Mouse (Mus musculus) heart, adult 2 months (tissue): Measurements from ENCODE around the gene Tlr9. TPM values are rescaled to one million over a fixed set of nuclear protein-coding genes. Genes with fewer than 3 reads are reported as not detected.

Experiments
- DNase-seq, 2 experiments: peaks; one replicate each; pipeline ENCODE4 v3.0.0; 2021
- H3K27ac ChIP-seq: fragments of 200-600 bp; 2 replicates; pipeline ENCODE4 v1.8.1; 2022
- H3K27me3 ChIP-seq: fragments of 200-500 bp; 2 replicates; pipeline ENCODE4 v1.6.1; 2012; ENCODE audit warnings: mild to moderate bottlenecking, low read length, inconsistent platforms, mixed read lengths; ENCODE audit not compliant: control insufficient read depth, insufficient read depth
- H3K36me3 ChIP-seq: fragments of 200-500 bp; 2 replicates; pipeline ENCODE4 v1.6.1; 2012; ENCODE audit warnings: low read length, inconsistent platforms; ENCODE audit not compliant: control insufficient read depth, insufficient read depth
- H3K4me1 ChIP-seq: fragments of 200-500 bp; 2 replicates; pipeline ENCODE4 v1.6.1; 2011; ENCODE audit warnings: low read length; ENCODE audit not compliant: control insufficient read depth, insufficient read depth
- H3K4me3 ChIP-seq: fragments of 200-600 bp; 2 replicates; pipeline ENCODE4 v1.8.1; 2022
- H3K79me2 ChIP-seq: fragments of 200-500 bp; replicated peaks from 2 replicates; pipeline ENCODE4 v1.6.1; 2012; ENCODE audit warnings: mild to moderate bottlenecking, inconsistent platforms, low read length, moderate library complexity, mixed read lengths; ENCODE audit not compliant: control insufficient read depth, insufficient read depth
- H3K9ac ChIP-seq: fragments of 200-500 bp; 2 replicates; pipeline ENCODE4 v1.6.1; 2012; ENCODE audit warnings: low read depth, mild to moderate bottlenecking, control low read depth, inconsistent platforms, low read length, mixed read lengths
- CTCF ChIP-seq: fragments of 200-600 bp; IDR thresholded peaks from 2 replicates; pipeline ENCODE4 v1.8.1; 2022; ENCODE audit warnings: antibody characterized with exemption, mild to moderate bottlenecking, moderate library complexity
- EP300 ChIP-seq: fragments of 200-500 bp; IDR thresholded peaks from 2 replicates; pipeline ENCODE4 v1.6.1; 2011; ENCODE audit warnings: low read depth, low read length, control low read depth; ENCODE audit not compliant: insufficient read depth
- POLR2A ChIP-seq: fragments of 200-500 bp; IDR thresholded peaks from 2 replicates; pipeline ENCODE4 v1.6.1; 2011; ENCODE audit warnings: mild to moderate bottlenecking, low read depth, low read length, control low read depth; ENCODE audit not compliant: insufficient read depth
- WGBS: fragments of 180-500 bp; shearing (Covaris S2); methylation state at CpG from one replicate; pipeline ENCODE4 v1.1.7; 2018; 5-methylcytosine and 5-hydroxymethylcytosine counted together
- intact Hi-C: fragments of 180-260 bp; cut with DNase I; formaldehyde crosslinking; loops from one replicate; pipeline ENCODE4 v1.15.1; 2025
- polyA plus RNA-seq: library from polyadenylated mRNA; depleted of rRNA; stranded (reverse); fragments of >200 nt; gene quantifications from 2 replicates; pipeline ENCODE4 v1.2.3, GENCODE M21; 2012
- total RNA-seq, 2 experiments: library from RNA; stranded (reverse); gene quantifications; 2 replicates each; pipeline ENCODE4 v1.2.3; 2021

Gene Tlr9
- total and polyA plus RNA-seq, 3 experiments, result 0.39 to 1.9 (median 0.47) TPM

DNA sequence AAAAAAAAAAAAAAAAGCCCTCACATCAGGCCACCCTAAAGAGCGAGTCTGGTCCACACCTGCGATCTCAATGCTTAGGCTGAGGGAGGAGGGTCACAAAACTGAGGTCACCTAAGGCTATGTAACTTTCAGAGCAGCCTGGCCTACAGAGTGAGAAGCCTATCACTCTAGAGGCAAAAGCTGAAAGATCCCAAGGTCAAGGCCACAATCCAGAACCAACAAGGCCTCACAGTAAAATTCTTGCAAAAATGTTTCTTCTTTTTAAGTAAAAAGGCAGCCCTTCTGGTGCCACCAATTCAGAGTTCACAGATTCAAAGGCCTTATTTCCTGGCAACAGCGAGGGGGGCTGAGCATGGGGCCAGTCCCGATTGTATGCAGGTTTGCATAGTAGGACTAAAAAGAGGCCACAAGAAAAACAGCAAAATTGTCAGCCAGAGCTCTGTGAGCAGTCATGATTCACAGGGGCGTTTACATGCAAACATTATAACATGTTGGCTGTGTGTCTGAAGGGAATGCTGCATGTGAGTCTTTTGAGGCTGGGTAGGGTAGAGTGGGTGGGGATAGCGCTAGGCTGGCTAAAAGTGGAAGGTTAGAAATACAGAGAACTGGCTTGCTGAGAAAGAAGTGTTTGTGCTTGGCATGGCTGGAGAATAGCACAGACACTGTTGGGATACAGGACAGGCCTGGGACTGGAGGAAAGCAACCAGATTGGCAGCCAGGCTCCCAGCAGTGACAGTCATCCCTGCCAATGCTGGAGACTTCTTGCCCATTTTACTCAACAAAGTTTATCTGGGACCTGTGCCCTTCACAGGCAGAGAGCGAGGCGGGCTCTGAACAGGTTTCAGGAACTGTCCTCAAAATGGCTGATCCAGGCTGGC is 28.2 kb upstream of the Tlr9 start:
- no peak for TF ChIP-seq POLR2A
- no peak for TF ChIP-seq EP300
- no peak for TF ChIP-seq CTCF
- H3K9ac ChIP-seq, result no peak overlapping the region
- no peak overlapping the region for H3K4me3 ChIP-seq
- intact Hi-C loops, result no loop called here
- no peak for DNase-seq
- H3K36me3 ChIP-seq, result no peaks in the 10 kb centered on the region
- no peaks in the 10 kb centered on the region for H3K27me3 ChIP-seq
- H3K27ac ChIP-seq, result no peak overlapping the region
- WGBS, result 82% methylated on average over 8 of the region's 8 CpGs
- no peaks in the 10 kb centered on the region for H3K79me2 ChIP-seq
- peaks cover 2% of the 10 kb centered on the region for H3K4me1 ChIP-seq

- DNase-seq, result no peak
- no peaks in the 10 kb centered on the region for H3K36me3 ChIP-seq
- H3K27ac ChIP-seq, result no peak overlapping the region
- H3K27me3 ChIP-seq, result no peaks in the 10 kb centered on the region
- TF ChIP-seq CTCF (no peak), EP300 (no peak), POLR2A (no peak)
- peaks cover 4% of the 10 kb centered on the region for H3K4me1 ChIP-seq
- 88% methylated on average over 8 of the region's 8 CpGs for WGBS
- no peaks in the 10 kb centered on the region for H3K79me2 ChIP-seq
- no peak overlapping the region for H3K9ac ChIP-seq
- intact Hi-C loops, result loop anchor here (5.0 kb wide), 1 partner anchor 33 kb away; no protein-coding TSS in a partner anchor
- H3K4me3 ChIP-seq, result no peak overlapping the region
Measured at GRCm38 (mm10) chr9:106195693-106196092, 26.7 kb upstream of the Tlr9 start.

GRCm38 (mm10) chr9:106197081-106197713 is 25.2 kb upstream of the Tlr9 start:
- no peak overlapping the region for H3K4me3 ChIP-seq
- DNase-seq, result no peak
- H3K36me3 ChIP-seq, result no peaks in the 10 kb centered on the region
- intact Hi-C loops, result loop anchor here (5.0 kb wide), 1 partner anchor 35 kb away; no protein-coding TSS in a partner anchor
- H3K4me1 ChIP-seq, result peaks cover 4% of the 10 kb centered on the region
- TF ChIP-seq EP300 (no peak), POLR2A (no peak), CTCF (no peak)
- no peaks in the 10 kb centered on the region for H3K79me2 ChIP-seq
- no peak overlapping the region for H3K27ac ChIP-seq
- H3K27me3 ChIP-seq, result no peaks in the 10 kb centered on the region
- no peak overlapping the region for H3K9ac ChIP-seq
- 91% methylated on average over 3 of the region's 3 CpGs for WGBS

DNA sequence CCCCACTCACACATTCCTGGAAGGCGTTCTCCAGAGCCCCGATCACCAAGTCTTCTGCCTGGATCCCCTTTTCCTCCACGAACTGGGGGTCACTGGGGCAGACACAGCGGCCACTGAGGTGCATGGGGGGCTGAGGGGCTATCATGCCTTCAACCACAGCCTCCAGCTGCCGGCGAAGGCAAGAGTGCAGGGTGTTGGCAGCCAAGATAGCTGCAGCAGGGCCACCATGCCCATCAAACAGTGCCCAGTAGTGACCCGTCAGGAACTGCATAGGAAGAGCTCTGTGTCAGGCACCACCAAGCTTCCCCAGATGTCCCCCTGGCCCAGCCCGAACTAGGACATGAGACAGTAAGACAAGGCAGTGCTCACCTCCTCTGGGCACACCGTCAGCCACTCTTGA is 24.7 kb upstream of the Tlr9 start:
- intact Hi-C loops, result loop anchor here (2.0 to 5.0 kb wide), 2 partner anchors 27 to 35 kb away; partner anchors contain the start of gene Wdr82
- no peaks in the 10 kb centered on the region for H3K27me3 ChIP-seq
- H3K4me3 ChIP-seq, result no peak overlapping the region
- no peak overlapping the region for H3K27ac ChIP-seq
- no peaks in the 10 kb centered on the region for H3K79me2 ChIP-seq
- H3K36me3 ChIP-seq, result no peaks in the 10 kb centered on the region
- WGBS, result 94% methylated on average over 9 of the region's 9 CpGs
- DNase-seq, result no peak
- peaks cover 7% of the 10 kb centered on the region for H3K4me1 ChIP-seq
- no peak overlapping the region for H3K9ac ChIP-seq
- no peak for TF ChIP-seq CTCF
- TF ChIP-seq POLR2A, result no peak
- TF ChIP-seq EP300, result no peak

DNA sequence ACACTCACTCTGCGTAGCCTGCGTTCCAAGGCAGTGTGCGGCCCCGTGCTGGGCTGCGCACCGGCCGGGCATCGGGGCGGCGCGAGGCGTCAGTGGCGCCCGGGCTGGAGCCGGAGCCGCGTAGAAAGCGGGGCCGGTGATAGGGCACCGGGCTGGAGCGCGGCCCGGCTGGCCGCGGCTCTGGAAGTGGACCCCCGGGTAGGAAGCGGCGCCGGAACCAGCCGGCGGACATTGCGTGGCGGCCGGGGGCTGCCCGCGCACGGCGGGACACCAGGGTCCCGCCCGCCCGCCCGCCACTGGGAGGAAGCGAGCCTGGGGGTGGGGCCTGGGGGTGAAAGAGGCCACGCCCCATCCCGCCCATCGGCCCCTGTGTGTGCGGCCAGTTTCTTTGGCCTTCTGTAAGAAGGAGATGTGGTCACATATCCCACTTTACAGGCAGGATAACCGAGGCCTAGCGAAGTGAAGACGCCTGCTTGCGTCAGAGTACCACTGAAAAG is 23.4 kb upstream of the Tlr9 start:
- Histone ChIP-seq H3K79me2 (no peaks in the 10 kb centered on the region), H3K4me1 (peaks cover 10% of the 10 kb centered on the region), H3K27ac (peak overlapping the region; percentile 81), H3K27me3 (no peaks in the 10 kb centered on the region), H3K4me3 (peak overlapping the region; percentile 66), H3K9ac (peak overlapping the region; percentile 92), H3K36me3 (no peaks in the 10 kb centered on the region)
- intact Hi-C loops, result loop anchor here (2.0 to 5.0 kb wide), 2 partner anchors 28 to 37 kb away; partner anchors contain the start of gene Wdr82
- peak; percentile 88 to 89 for DNase-seq
- 1% methylated on average over 47 of the region's 51 CpGs for WGBS
- TF ChIP-seq EP300 (0 out of 2 replicates have a peak, but pooled peaks have one; percentile 28), CTCF (no peak), POLR2A (peak; percentile 85)
